Mouse (Mus musculus) kidney, postnatal 0 days (tissue): ENCODE measurements around the gene Lamtor2. TPM values are rescaled to one million over a fixed set of nuclear protein-coding genes. Genes with fewer than 3 reads are reported as not detected.

Experiments
- ATAC-seq: fragments of 200-750 bp; cut with Nextera tagmentation; replicated peaks from 2 replicates; pipeline ENCODE4 v1.8.0; 2017; ENCODE audit warnings: low read depth, moderate number of reproducible peaks, moderate TSS enrichment, moderate library complexity; ENCODE audit not compliant: low FRiP score
- DNase-seq: peaks from one replicate; pipeline ENCODE4 v3.0.0-alpha.2; 2016; ENCODE audit warnings: low spot score
- H3K27ac ChIP-seq: fragments of 300-500 bp; sonication (generic); 2 replicates; pipeline ENCODE4 v1.5.1; 2014; ENCODE audit warnings: mild to moderate bottlenecking
- H3K27me3 ChIP-seq: fragments of 300-500 bp; sonication (generic); 2 replicates; pipeline ENCODE4 v1.6.1; 2014; ENCODE audit warnings: low read length, mixed read lengths; ENCODE audit not compliant: insufficient read depth
- H3K36me3 ChIP-seq: fragments of 300-500 bp; sonication (generic); 2 replicates; pipeline ENCODE4 v1.6.1; 2014; ENCODE audit warnings: low read length, mixed read lengths; ENCODE audit not compliant: insufficient read depth
- H3K4me1 ChIP-seq: fragments of 300-500 bp; sonication (generic); replicated peaks from 2 replicates; pipeline ENCODE4 v1.6.1; 2014; ENCODE audit warnings: antibody characterized with exemption, low read length, mixed read lengths; ENCODE audit not compliant: insufficient read depth
- H3K4me2 ChIP-seq: fragments of 300-500 bp; sonication (generic); 2 replicates; pipeline ENCODE4 v1.6.1; 2014; ENCODE audit warnings: mild to moderate bottlenecking, low read length, moderate library complexity, mixed read lengths
- H3K4me3 ChIP-seq: fragments of 300-500 bp; sonication (generic); replicated peaks from 2 replicates; pipeline ENCODE4 v1.5.1; 2014; ENCODE audit warnings: low read depth, low read length
- H3K9ac ChIP-seq: fragments of 300-500 bp; sonication (generic); 2 replicates; pipeline ENCODE4 v1.6.1; 2014; ENCODE audit warnings: low read depth, low read length
- H3K9me3 ChIP-seq: fragments of 300-500 bp; sonication (generic); replicated peaks from 2 replicates; pipeline ENCODE4 v1.6.1; 2016; ENCODE audit warnings: low read length, inconsistent platforms, mixed read lengths
- CTCF ChIP-seq: IDR thresholded peaks from 2 replicates; pipeline ENCODE4 v1.5.1; 2016; ENCODE audit warnings: antibody characterized with exemption, low read depth, mild to moderate bottlenecking, moderate library complexity
- WGBS: fragments of 180-500 bp; shearing (Covaris S2); extraction: QIAGEN DNeasy Blood & Tissue Kit; methylation state at CpG from one replicate; pipeline ENCODE4 v1.1.7; 2014; 5-methylcytosine and 5-hydroxymethylcytosine counted together
- polyA plus RNA-seq: library from polyadenylated mRNA; unstranded; fragments of >200 nt; fragmentation: Nextera tagmentation; extraction: Ambion mirVana; gene quantifications from 2 replicates; pipeline ENCODE4 v1.2.1, GENCODE M21; 2015

Lamtor2 gene
- polyA plus RNA-seq, 1 experiment from 2014 or later = 173 TPM

DNA sequence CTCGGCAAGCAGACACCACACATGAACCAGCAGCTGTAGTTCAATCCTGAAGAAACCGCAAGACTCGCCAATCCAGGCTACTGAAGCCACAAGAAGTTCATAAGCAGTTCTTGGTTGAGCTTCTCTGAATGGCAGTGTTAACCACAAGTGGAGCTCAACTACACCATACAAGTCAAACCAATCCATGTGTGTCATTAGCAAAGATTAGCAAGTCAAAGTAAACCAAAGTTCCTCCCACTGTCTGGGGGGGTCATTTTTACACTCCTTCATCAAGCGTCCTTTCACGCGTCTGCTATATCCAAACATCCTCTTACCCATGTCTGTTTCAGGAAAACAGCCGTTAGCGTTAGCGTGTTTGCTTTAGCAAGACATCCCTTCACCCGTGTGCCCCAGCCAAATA is 17.5 kb upstream of the Lamtor2 start:
- Histone ChIP-seq H3K9me3 (no peaks in the 10 kb centered on the region), H3K9ac (no peak overlapping the region), H3K27ac (no peak overlapping the region), H3K27me3 (no peaks in the 10 kb centered on the region), H3K4me2 (no peak overlapping the region), H3K4me3 (no peak overlapping the region), H3K36me3 (peaks cover 39% of the 10 kb centered on the region), H3K4me1 (no peaks in the 10 kb centered on the region)
- WGBS = 92% methylated on average over 10 of the region's 10 CpGs
- DNase-seq (no peak), ATAC-seq (no peak)
- TF ChIP-seq CTCF = no peak

DNA sequence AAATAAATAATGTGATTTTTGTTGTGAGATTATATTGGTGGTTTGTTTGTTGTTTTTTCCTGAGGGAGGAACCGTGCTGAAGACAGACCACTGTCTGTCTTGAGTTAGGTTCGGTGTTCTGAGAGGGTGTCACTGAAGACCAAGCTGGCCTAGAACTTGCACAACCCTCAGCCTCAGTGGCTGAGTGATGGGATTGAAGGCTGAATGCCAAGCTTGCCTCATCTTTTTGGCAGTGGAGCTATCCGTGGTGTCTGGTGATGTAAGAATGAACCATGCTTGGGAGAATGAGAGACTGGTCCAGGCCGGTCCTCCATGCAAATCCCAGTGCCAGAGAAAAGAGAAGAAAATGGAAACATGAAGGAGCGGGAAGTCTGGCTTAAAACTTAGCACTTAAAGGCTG is 16.8 kb upstream of the Lamtor2 start:
- H3K4me3 ChIP-seq = no peak overlapping the region
- H3K4me1 ChIP-seq = no peaks in the 10 kb centered on the region
- H3K27ac ChIP-seq = no peak overlapping the region
- no peaks in the 10 kb centered on the region for H3K9me3 ChIP-seq
- H3K36me3 ChIP-seq = peaks cover 46% of the 10 kb centered on the region
- ATAC-seq = no peak
- H3K27me3 ChIP-seq = no peaks in the 10 kb centered on the region
- no peak for TF ChIP-seq CTCF
- H3K4me2 ChIP-seq = no peak overlapping the region
- no peak overlapping the region for H3K9ac ChIP-seq
- WGBS = 85% methylated on average over 5 of the region's 5 CpGs
- DNase-seq = no peak

DNA sequence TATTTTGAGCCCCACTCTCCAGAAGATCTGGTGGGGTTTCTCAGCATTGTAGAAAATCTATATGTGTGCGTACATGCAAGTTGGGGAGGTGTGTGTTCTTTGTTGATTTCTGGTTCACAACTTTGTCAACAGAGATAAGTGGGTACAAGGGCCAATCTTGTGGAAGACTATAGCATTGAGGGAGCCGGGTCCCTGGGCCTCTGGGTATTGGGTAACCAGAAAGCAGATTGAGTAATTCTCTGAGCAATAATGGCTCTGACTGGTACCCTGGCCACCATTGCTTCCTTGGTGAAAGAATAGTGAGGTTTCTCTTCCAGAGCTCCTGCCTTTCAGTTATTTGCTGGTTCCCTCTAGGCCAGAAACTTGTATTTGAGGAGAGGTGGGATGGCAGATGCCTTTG is 16.2 kb upstream of the Lamtor2 start:
- no peak overlapping the region for H3K4me3 ChIP-seq
- 100% methylated on average over 2 of the region's 2 CpGs for whole genome bisulfite sequencing
- no peaks in the 10 kb centered on the region for H3K9me3 ChIP-seq
- no peaks in the 10 kb centered on the region for H3K27me3 ChIP-seq
- DNase-seq (no peak), ATAC-seq (no peak)
- no peak overlapping the region for H3K27ac ChIP-seq
- TF ChIP-seq CTCF = no peak
- H3K36me3 ChIP-seq = peaks cover 50% of the 10 kb centered on the region
- H3K9ac ChIP-seq = no peak overlapping the region
- no peaks in the 10 kb centered on the region for H3K4me1 ChIP-seq
- no peak overlapping the region for H3K4me2 ChIP-seq

DNA sequence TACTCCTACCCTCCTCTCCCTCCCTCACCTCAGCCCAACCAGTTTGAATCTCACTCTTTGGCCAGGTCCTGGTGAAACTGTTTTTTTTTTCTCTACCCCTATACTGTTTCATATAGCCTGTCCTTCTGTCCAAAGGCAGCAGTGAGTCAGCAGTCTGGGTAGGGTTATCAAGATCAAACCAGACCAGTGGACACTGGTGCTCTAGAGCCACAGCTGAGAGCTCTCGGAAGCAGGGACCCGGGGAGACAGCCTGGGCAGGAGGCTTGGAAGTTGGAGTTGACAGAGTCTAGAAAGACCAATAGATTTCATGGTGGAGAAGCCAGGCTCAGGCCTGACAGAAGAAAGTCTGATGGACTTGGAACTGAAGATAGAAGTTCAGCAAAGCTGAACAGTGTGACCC is 15.7 kb upstream of the Lamtor2 start:
- Histone ChIP-seq H3K36me3 (peaks cover 54% of the 10 kb centered on the region), H3K4me1 (no peaks in the 10 kb centered on the region), H3K9me3 (no peaks in the 10 kb centered on the region), H3K4me3 (no peak overlapping the region), H3K27me3 (no peaks in the 10 kb centered on the region), H3K27ac (no peak overlapping the region), H3K9ac (no peak overlapping the region), H3K4me2 (no peak overlapping the region)
- WGBS = 95% methylated on average over 2 of the region's 2 CpGs
- ATAC-seq (no peak), DNase-seq (no peak)
- TF ChIP-seq CTCF = no peak

DNA sequence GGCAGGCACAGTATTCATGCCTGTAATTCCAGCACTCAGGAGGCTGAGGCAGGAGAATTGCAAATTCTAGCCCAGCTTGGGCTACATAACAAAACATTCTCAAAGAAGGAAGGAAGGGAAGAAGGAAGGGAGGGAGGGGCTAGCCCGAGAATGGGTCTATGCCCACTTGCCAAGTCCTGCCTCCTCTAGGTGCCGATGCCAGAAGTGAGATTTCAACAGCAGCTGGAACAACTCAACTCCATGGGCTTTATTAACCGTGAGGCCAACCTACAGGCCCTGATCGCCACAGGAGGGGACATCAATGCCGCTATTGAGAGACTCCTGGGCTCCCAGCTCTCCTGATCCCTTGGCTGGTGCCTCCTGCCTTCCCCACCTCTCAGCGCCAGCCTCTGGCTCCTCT is 15.0 kb upstream of the Lamtor2 start:
- no peak overlapping the region for H3K4me3 ChIP-seq
- H3K9ac ChIP-seq = no peak overlapping the region
- no peak for ATAC-seq
- no peaks in the 10 kb centered on the region; the same call in 1 of the 2 replicates for H3K4me1 ChIP-seq
- H3K36me3 ChIP-seq = peaks cover 58% of the 10 kb centered on the region
- no peaks in the 10 kb centered on the region for H3K9me3 ChIP-seq
- H3K4me2 ChIP-seq = no peak overlapping the region
- no peak for TF ChIP-seq CTCF
- no peaks in the 10 kb centered on the region for H3K27me3 ChIP-seq
- DNase-seq = no peak
- H3K27ac ChIP-seq = no peak overlapping the region
- WGBS = 83% methylated on average over 6 of the region's 6 CpGs

DNA sequence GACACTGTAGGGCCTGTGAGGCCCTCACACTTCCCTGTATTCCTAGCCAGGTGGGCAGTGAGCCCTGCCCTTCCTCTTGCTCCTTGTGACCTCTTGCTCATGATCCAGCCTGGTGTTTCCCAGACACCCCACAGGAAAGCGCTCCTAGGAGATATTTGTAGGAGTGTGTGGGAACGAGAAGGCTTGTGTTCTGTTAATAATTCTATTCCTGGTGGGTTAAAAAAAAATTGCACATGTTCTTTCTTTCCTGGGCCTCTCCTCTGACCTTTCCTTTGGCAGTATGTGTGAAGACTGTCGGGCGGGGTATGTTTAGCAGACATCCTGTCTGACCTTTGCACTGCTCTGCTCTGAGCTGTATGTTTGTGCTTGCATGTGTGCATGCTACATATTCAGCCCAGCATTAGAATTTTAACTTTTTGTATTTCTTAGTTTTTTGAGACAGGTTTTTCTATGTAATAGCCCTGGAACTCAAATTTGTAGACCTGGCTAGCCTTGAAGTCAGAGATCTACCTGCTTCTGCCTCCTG is 13.7 kb upstream of the Lamtor2 start:
- DNase-seq (no peak), ATAC-seq (no peak)
- no peak for TF ChIP-seq CTCF
- Histone ChIP-seq H3K27ac (0 out of 2 replicates have a peak overlapping the region, but pooled peaks have one; percentile 5), H3K27me3 (no peaks in the 10 kb centered on the region), H3K9ac (no peak overlapping the region), H3K9me3 (no peaks in the 10 kb centered on the region), H3K4me1 (peaks cover 7% of the 10 kb centered on the region; the same call in 1 of the 2 replicates), H3K4me3 (no peak overlapping the region), H3K4me2 (no peak overlapping the region), H3K36me3 (peaks cover 62% of the 10 kb centered on the region)
- WGBS = 77% methylated on average over 4 of the region's 4 CpGs

DNA sequence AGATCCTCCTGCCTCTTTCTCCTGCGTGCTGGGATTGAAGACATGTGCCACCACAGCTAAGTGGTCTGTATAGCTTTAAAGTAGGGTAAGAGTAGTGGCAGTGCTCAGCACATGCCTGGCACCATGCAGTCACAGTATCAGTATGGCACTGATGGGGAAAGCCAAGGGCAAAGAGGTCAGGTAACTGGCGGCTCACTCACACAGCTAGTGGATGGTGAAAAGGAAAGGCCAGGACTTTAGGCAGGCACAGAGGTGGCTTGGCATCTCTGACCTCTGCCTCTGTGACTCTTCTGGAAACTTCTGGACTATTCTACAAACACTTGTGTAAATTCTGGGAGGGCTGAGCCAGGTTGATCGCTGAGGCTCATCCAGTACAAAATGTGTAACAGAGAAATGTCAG is 13.2 kb upstream of the Lamtor2 start:
- Histone ChIP-seq H3K4me3 (no peak overlapping the region), H3K36me3 (peaks cover 62% of the 10 kb centered on the region), H3K4me1 (peaks cover 7% of the 10 kb centered on the region; the same call in 1 of the 2 replicates), H3K27me3 (no peaks in the 10 kb centered on the region), H3K9me3 (no peaks in the 10 kb centered on the region), H3K9ac (no peak overlapping the region), H3K27ac (0 out of 2 replicates have a peak overlapping the region, but pooled peaks have one; percentile 5), H3K4me2 (no peak overlapping the region)
- 90% methylated on average over 3 of the region's 3 CpGs for WGBS
- DNase-seq (no peak), ATAC-seq (no peak)
- TF ChIP-seq CTCF = no peak
